Mouse (Mus musculus) lung, adult 2 months (tissue): ENCODE data around the gene Hspb1.

Source experiments
- CTCF ChIP-seq: fragments of 200-500 bp; IDR thresholded peaks from 2 replicates; pipeline ENCODE4 v1.5.1; 2011; ENCODE audit warnings: mild to moderate bottlenecking, low read length, control low read depth; ENCODE audit not compliant: insufficient read depth
- POLR2A ChIP-seq: fragments of 200-500 bp; IDR thresholded peaks from 2 replicates; pipeline ENCODE4 v1.6.1; 2011; ENCODE audit warnings: low read depth, mild to moderate bottlenecking, control low read depth, low read length, borderline replicate concordance; ENCODE audit errors: extremely low read depth

- TF ChIP-seq CTCF, result no peak
- no peak for TF ChIP-seq POLR2A
These were observed 19.5 kb downstream of the Hspb1 start for GRCm38 (mm10) chr5:135907256-135907655.
